Mouse (Mus musculus) sigmoid colon, adult 10 weeks (tissue): ENCODE data around the gene Gstcd. TPM values are rescaled to one million over a fixed set of nuclear protein-coding genes. Genes with fewer than 3 reads are reported as not detected.

Source experiments
- polyA plus RNA-seq: library from polyadenylated mRNA; stranded (reverse); fragments of 350-450 nt; fragmentation: Illumina TruSeq; extraction: RNeasy Lipid Tissue Mini Kit (QIAGEN cat#74804); gene quantifications from one replicate; pipeline ENCODE4 v1.2.3, GENCODE M21; 2014; ENCODE audit warnings: low read depth, low replicate concordance

The Gstcd gene
- 10.4 TPM for polyA plus RNA-seq

DNA sequence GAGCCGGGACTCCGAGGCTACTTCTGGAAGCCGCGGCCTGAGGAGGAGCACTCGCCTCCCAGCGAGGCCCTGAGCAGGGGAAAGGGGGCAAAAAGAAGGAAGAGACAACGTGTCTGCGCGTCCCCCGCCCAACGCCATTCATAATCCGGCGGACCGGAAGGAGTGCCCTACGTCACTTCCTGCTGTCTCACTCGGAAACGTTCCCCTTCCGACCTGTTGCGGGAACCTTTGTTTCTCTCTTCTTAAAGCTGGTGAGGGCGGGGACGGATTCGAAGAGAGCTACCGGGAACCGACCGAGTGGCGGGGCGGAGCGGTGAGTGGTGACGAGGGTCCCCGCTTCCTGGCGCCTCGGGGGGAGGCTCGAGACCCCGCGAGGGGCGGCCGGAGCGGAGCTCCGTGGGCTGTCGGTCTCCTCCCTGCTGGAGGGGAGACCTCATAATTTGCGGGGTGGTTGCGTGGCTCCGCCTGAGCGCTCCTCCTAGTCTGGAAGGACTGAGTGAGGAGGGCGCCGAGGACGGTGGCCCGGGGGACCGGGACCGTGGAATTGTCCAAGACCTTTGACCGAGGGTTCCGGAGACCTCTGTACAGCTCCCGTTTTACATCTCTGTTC, at the start of gene Gstcd, which contains the start of gene Ints12:
Gene Gstcd (minus strand): TSS at position 370 of the 610 bp plus-strand sequence.
Gene Ints12 (plus strand): TSS at position 177 of the 610 bp plus-strand sequence.

GRCm38 (mm10) chr3:132949791-132950528, 141.9 kb downstream of the Gstcd start, which contains the start of gene Npnt:
Gene Npnt, minus strand, starts transcription at chr3:132950291.

Other genes starting within 250 kb of the Gstcd start
- 3.3 TPM for gene Npnt, start 141.7 kb downstream of the Gstcd start, polyA plus RNA-seq
- 29.5 TPM for gene Ints12, start 193 bp downstream of the Gstcd start, polyA plus RNA-seq
- gene Arhgef38, start 142.9 kb upstream of the Gstcd start, polyA plus RNA-seq, result 93.2 TPM
- 224 TPM for gene Ppa2, start 218.1 kb upstream of the Gstcd start, polyA plus RNA-seq